Mouse (Mus musculus) layer of hippocampus, adult 2 months (tissue): ENCODE measurements at regions not wholly inside any gene's neighbourhood (a gene's known extent, or its start where the extent isn't known, plus 50 kb on each side); places are given as distances from the start of the nearest gene placed in this dataset.
A peak's percentile ranks its signal among the peaks of the same experiment; 100 is the strongest.

Source experiments
- DNase-seq, 2 experiments: peaks; one replicate each; pipeline ENCODE4 v3.0.0; 2022; ENCODE audit warnings: low spot score in 2 of 2
- H3K27ac ChIP-seq: fragments of 200-600 bp; 2 replicates; pipeline ENCODE4 v1.8.1; 2022
- H3K4me3 ChIP-seq: fragments of 200-600 bp; 2 replicates; pipeline ENCODE4 v1.8.1; 2022; ENCODE audit warnings: mild to moderate bottlenecking
- CTCF ChIP-seq: fragments of 200-600 bp; conservative IDR thresholded peaks from 2 replicates; pipeline ENCODE4 v1.8.1; 2022; ENCODE audit warnings: antibody characterized with exemption, mild to moderate bottlenecking, moderate library complexity

- no peak for TF ChIP-seq CTCF
- Histone ChIP-seq H3K4me3 (no peak overlapping the region), H3K27ac (peak overlapping the region; percentile 28; the same call in 1 of the 2 replicates)
- DNase-seq, result no peak
These were observed 188.7 kb upstream of the A430005L14Rik start for GRCm38 (mm10) chr4:153768350-153768749.

- no peak overlapping the region for H3K27ac ChIP-seq
- TF ChIP-seq CTCF, result no peak
- no peak overlapping the region for H3K4me3 ChIP-seq
- no peak for DNase-seq
These were observed 186.4 kb upstream of the A430005L14Rik start for GRCm38 (mm10) chr4:153770675-153771074.

GRCm38 (mm10) chr4:153780501-153780900 lies 176.5 kb upstream of the A430005L14Rik start:
- H3K27ac ChIP-seq, result no peak overlapping the region
- no peak overlapping the region for H3K4me3 ChIP-seq
- no peak for DNase-seq
- TF ChIP-seq CTCF, result no peak

- no peak for TF ChIP-seq CTCF
- no peak overlapping the region for H3K4me3 ChIP-seq
- no peak overlapping the region for H3K27ac ChIP-seq
- no peak for DNase-seq
These were observed 175.8 kb upstream of the A430005L14Rik start for GRCm38 (mm10) chr4:153781271-153781670.

- Histone ChIP-seq H3K4me3 (no peak overlapping the region), H3K27ac (no peak overlapping the region)
- DNase-seq, result no peak
- TF ChIP-seq CTCF, result no peak
These were observed 175.0 kb upstream of the A430005L14Rik start for GRCm38 (mm10) chr4:153781981-153782521.

- no peak for TF ChIP-seq CTCF
- no peak for DNase-seq
- Histone ChIP-seq H3K4me3 (no peak overlapping the region), H3K27ac (no peak overlapping the region)
These were observed 172.6 kb upstream of the A430005L14Rik start for GRCm38 (mm10) chr4:153784401-153784800.

- no peak overlapping the region for H3K4me3 ChIP-seq
- no peak overlapping the region for H3K27ac ChIP-seq
- TF ChIP-seq CTCF, result no peak
- no peak for DNase-seq
These were observed 171.5 kb upstream of the A430005L14Rik start for GRCm38 (mm10) chr4:153785564-153785963.

GRCm38 (mm10) chr4:153792307-153792706 lies 164.7 kb upstream of the A430005L14Rik start:
- TF ChIP-seq CTCF, result no peak
- DNase-seq, result no peak
- Histone ChIP-seq H3K4me3 (no peak overlapping the region), H3K27ac (no peak overlapping the region)

- Histone ChIP-seq H3K4me3 (no peak overlapping the region), H3K27ac (no peak overlapping the region)
- DNase-seq, result no peak
- TF ChIP-seq CTCF, result no peak
These were observed 159.0 kb upstream of the A430005L14Rik start for GRCm38 (mm10) chr4:153798061-153798460.

- no peak overlapping the region for H3K4me3 ChIP-seq
- no peak for TF ChIP-seq CTCF
- H3K27ac ChIP-seq, result no peak overlapping the region
- no peak for DNase-seq
These were observed 151.3 kb upstream of the A430005L14Rik start for GRCm38 (mm10) chr4:153805727-153806126.

GRCm38 (mm10) chr4:153806180-153806692 lies 150.8 kb upstream of the A430005L14Rik start:
- Histone ChIP-seq H3K27ac (no peak overlapping the region), H3K4me3 (no peak overlapping the region)
- no peak for TF ChIP-seq CTCF

GRCm38 (mm10) chr4:153806820-153807436 lies 150.1 kb upstream of the A430005L14Rik start:
- H3K27ac ChIP-seq, result no peak overlapping the region
- H3K4me3 ChIP-seq, result no peak overlapping the region
- DNase-seq, result peak in 1 of 2 experiments; percentile 41
- TF ChIP-seq CTCF, result peak; percentile 71

More at GRCm38 (mm10) chr4:153806180-153806692, 150.8 kb upstream of the A430005L14Rik start:
- DNase-seq, result no peak

- H3K27ac ChIP-seq, result no peak overlapping the region
- TF ChIP-seq CTCF, result no peak
- no peak for DNase-seq
- no peak overlapping the region for H3K4me3 ChIP-seq
These were observed 144.2 kb upstream of the A430005L14Rik start for GRCm38 (mm10) chr4:153812866-153813265.

- peak; percentile 85 for TF ChIP-seq CTCF
- no peak for DNase-seq
These were observed 129.1 kb upstream of the A430005L14Rik start for GRCm38 (mm10) chr4:153827914-153828313.

More at GRCm38 (mm10) chr4:153827914-153828313, 129.1 kb upstream of the A430005L14Rik start:
- no peak overlapping the region for H3K27ac ChIP-seq
- H3K4me3 ChIP-seq, result no peak overlapping the region
